Mouse (Mus musculus): ENCODE measurements around the gene Gatd1. TPM values are rescaled to one million over a fixed set of nuclear protein-coding genes. Genes with fewer than 3 reads are reported as not detected.

Gene Gatd1
- total and polyA plus RNA-seq, 3 experiments, result 15.4 to 23.9 (median 22.6) TPM

DNA sequence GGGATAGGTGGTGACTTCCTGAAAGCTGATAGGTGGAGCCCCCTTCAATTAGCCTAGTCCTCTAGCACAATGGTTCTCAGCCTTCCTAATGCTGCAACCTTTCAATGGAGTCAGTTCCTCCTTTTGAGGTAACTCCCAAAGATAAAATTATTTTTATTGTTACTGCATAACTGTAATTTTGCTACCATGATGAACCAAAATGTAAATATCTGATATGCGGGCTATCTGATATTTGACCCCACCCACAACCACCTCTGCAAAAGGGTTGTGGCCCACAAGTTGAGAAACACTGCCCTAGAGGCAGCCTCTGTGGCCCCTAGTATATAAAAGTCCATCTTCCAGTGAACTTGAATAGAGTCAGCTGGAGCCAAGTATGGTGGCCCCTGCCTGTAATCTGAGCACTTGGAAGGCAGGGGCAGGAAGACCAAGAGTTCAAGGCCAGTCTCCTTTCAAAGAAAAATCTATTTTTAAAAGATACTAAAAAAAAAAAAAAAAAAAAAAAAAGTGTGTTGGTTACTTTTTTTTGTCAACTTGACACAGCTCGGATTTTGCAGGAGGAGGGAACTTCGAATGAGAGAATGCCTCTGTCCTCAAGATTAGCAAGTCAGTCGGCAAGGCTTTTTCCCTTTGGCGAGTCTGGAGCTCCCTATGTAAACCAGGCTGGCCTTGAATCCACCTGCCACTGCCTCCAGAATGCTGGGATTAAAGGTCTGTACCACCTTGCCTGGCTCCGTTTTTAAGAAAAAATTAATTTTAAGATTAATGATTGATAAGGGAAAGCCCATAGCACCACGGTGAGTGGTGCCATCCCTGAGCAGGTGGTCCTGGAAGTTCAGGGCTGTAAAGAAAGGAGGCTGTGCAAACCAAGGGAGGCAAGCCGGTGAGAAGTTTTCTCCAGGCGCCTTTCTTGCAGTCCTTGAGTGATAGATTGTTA is 23.3 kb downstream of the Gatd1 start:
- no peak for DNase-seq (ENCODE audit: low spot score)
- Histone ChIP-seq H3K36me3 (replicated peaks) (peaks cover 11% of the 10 kb centered on the region), H3K4me3 (ENCODE audit: low read depth, low read length) (peak overlapping the region; percentile 79; the same call in 1 of the 2 replicates), H3K9me3 (replicated peaks) (no peaks in the 10 kb centered on the region), H3K27me3 (ENCODE audit: insufficient read depth, low read length) (no peaks in the 10 kb centered on the region), H3K4me1 (ENCODE audit: insufficient read depth, low read depth, low read length) (peaks cover 85% of the 10 kb centered on the region)
- no peak for TF ChIP-seq GATA2 (IDR thresholded peaks at IDR 0.05; ENCODE audit: borderline replicate concordance, low read depth, low read length)
- no peak for ATAC-seq (ENCODE audit: extremely low read depth, insufficient number of reproducible peaks, low FRiP score, poor library complexity, severe bottlenecking)

DNA sequence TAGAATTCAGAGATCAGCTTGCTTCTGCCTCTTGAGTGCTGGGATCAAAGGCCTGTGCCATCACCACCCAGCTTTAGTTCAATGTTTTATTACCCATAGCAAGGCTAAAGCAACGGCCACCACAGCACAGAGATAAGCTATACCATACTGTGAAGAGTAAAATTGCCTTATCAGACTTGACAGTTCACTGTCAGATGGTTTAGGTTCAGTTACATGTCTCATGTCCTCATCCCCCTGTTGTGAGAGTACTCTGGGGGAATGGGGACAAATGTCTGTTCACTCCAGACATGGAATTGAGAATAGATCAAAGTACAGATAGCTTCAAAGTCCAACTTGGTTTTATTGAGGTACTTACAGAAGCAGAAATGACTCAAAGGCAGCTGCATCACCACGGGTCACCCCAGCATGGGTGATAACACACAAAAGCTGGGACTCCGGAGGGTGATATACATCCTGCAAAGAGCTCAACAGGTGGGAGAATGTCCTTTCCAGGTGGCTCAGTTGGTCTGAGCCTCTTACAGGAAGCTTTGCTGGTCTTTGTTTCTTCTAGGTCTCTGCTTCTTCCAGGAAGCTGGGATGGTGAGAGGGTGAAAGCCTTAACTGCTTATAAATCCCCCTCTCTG is 25.3 kb downstream of the Gatd1 start:
- peaks cover 2% of the 10 kb centered on the region for H3K36me3 ChIP-seq (replicated peaks)
- H3K4me3 ChIP-seq (ENCODE audit: low read depth, low read length), result no peak overlapping the region; the same call in 1 of the 2 replicates
- peaks cover 82% of the 10 kb centered on the region for H3K4me1 ChIP-seq (ENCODE audit: insufficient read depth, low read depth, low read length)
- no peaks in the 10 kb centered on the region for H3K9me3 ChIP-seq (replicated peaks)
- DNase-seq (ENCODE audit: low spot score), result no peak
- TF ChIP-seq TAL1 (conservative IDR thresholded peaks at IDR 0.05; ENCODE audit: low read depth, low read length) (peak; percentile 69), POLR2AphosphoS5 (IDR thresholded peaks at IDR 0.05; ENCODE audit: insufficient replicate concordance, low read depth, low read length) (no peak), GATA2 (IDR thresholded peaks at IDR 0.05; ENCODE audit: borderline replicate concordance, low read depth, low read length) (no peak), GATA1 (IDR thresholded peaks at IDR 0.05; ENCODE audit: borderline replicate concordance, low read length) (no peak), CTCF (IDR thresholded peaks at IDR 0.05; ENCODE audit: low read depth, low read length) (no peak)
- no peaks in the 10 kb centered on the region for H3K27me3 ChIP-seq (ENCODE audit: insufficient read depth, low read length)
- ATAC-seq (ENCODE audit: extremely low read depth, insufficient number of reproducible peaks, low FRiP score, poor library complexity, severe bottlenecking), result peak; percentile 69

DNA sequence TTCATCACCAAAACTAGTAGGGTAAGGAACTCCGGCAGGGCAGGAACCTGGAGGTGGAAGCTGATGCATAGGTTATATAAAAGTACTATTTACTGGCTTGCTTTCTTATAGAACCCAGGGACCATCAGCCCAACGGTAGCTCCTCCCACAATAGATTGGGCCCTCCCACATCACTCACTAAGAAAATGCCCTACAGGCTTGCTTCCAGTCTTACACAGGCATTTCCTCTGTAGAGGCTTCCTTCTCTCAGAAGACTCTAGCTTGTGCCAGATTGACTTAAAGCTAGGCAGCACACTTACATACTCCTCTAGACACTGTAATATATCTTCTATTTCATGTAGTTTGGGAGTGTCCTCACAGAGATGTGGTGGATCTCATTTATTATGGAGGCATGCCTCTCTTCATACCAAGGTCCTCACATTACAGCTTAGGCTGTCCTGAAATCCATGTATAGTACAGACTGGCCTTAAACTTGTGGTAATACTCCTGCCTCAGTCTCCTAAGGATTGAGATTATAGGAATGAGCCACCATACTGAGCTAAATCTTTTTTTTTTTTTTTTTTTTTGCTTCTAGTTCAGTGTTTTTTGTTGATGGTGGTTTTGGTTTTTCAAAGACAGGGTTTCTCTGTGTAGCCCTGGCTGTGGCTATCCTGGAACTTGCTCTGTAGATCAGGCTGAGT is 26.0 kb downstream of the Gatd1 start:
- no peaks in the 10 kb centered on the region for H3K36me3 ChIP-seq (replicated peaks)
- H3K27me3 ChIP-seq (ENCODE audit: insufficient read depth, low read length), result no peaks in the 10 kb centered on the region
- no peak overlapping the region; the same call in 1 of the 2 replicates for H3K4me3 ChIP-seq (ENCODE audit: low read depth, low read length)
- H3K4me1 ChIP-seq (ENCODE audit: insufficient read depth, low read depth, low read length), result peaks cover 83% of the 10 kb centered on the region
- DNase-seq (ENCODE audit: low spot score), result no peak
- H3K9me3 ChIP-seq (replicated peaks), result no peaks in the 10 kb centered on the region
- TF ChIP-seq CTCF (IDR thresholded peaks at IDR 0.05; ENCODE audit: low read depth, low read length) (no peak), TAL1 (conservative IDR thresholded peaks at IDR 0.05; ENCODE audit: low read depth, low read length) (no peak), GATA2 (IDR thresholded peaks at IDR 0.05; ENCODE audit: borderline replicate concordance, low read depth, low read length) (no peak), GATA1 (IDR thresholded peaks at IDR 0.05; ENCODE audit: borderline replicate concordance, low read length) (no peak), POLR2AphosphoS5 (IDR thresholded peaks at IDR 0.05; ENCODE audit: insufficient replicate concordance, low read depth, low read length) (no peak)
- ATAC-seq (ENCODE audit: extremely low read depth, insufficient number of reproducible peaks, low FRiP score, poor library complexity, severe bottlenecking), result no peak

DNA sequence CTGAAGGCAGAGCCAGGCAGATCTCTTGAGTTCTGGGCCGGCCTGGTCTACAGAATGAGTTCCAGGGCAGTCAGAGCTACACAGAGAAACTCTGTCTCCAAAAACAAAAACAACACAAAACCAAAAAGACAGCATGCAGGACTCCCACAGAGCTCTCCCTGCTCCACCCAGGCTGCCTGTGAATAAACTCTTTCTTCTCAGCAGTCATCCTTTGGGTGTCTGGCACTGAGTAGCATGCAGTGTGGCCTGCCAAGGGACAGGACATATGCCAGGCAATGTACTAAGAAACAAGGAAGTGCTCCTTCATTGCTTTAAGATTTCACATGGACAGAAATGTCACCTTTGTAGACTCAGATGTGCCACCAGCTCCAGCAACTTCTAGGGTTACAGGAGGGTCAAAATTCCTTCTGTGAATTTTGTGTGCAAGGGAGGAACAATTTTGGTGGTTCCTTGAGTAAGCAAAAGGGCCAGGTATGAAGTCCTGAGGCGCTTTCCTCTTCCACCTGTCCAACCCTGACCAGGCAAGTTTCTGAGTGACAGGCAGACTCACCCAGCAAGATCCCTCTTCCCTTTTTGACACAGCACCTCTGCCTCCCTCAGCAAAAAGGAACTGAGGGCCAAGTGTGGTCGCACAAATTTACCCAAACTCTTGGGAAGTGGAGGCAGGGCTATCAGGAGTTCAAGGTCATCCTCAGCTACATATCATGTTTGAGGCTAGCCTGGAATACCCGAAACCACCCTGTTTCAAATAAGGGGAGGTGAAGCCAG is 32.7 kb downstream of the Gatd1 start:
- DNase-seq (ENCODE audit: low spot score), result no peak
- no peak overlapping the region for H3K4me3 ChIP-seq (ENCODE audit: low read depth, low read length)
- TF ChIP-seq CTCF (IDR thresholded peaks at IDR 0.05; ENCODE audit: low read depth, low read length) (no peak), GATA2 (IDR thresholded peaks at IDR 0.05; ENCODE audit: borderline replicate concordance, low read depth, low read length) (no peak), POLR2AphosphoS5 (IDR thresholded peaks at IDR 0.05; ENCODE audit: insufficient replicate concordance, low read depth, low read length) (no peak), TAL1 (conservative IDR thresholded peaks at IDR 0.05; ENCODE audit: low read depth, low read length) (no peak), GATA1 (IDR thresholded peaks at IDR 0.05; ENCODE audit: borderline replicate concordance, low read length) (no peak)
- no peak for ATAC-seq (ENCODE audit: extremely low read depth, insufficient number of reproducible peaks, low FRiP score, poor library complexity, severe bottlenecking)
- no peaks in the 10 kb centered on the region for H3K27me3 ChIP-seq (ENCODE audit: insufficient read depth, low read length)
- no peaks in the 10 kb centered on the region for H3K36me3 ChIP-seq (replicated peaks)
- peaks cover 60% of the 10 kb centered on the region for H3K4me1 ChIP-seq (ENCODE audit: insufficient read depth, low read depth, low read length)
- no peaks in the 10 kb centered on the region for H3K9me3 ChIP-seq (replicated peaks)

GRCm38 (mm10) chr7:141379584-141379983 is 34.4 kb downstream of the Gatd1 start:
- Histone ChIP-seq H3K9me3 (replicated peaks) (no peaks in the 10 kb centered on the region), H3K4me1 (ENCODE audit: insufficient read depth, low read depth, low read length) (peaks cover 47% of the 10 kb centered on the region), H3K27me3 (ENCODE audit: insufficient read depth, low read length) (no peaks in the 10 kb centered on the region), H3K4me3 (ENCODE audit: low read depth, low read length) (no peak overlapping the region), H3K36me3 (replicated peaks) (no peaks in the 10 kb centered on the region)
- no peak for TF ChIP-seq TAL1 (conservative IDR thresholded peaks at IDR 0.05; ENCODE audit: low read depth, low read length)
- TF ChIP-seq GATA2 (IDR thresholded peaks at IDR 0.05; ENCODE audit: borderline replicate concordance, low read depth, low read length), result no peak
- no peak for TF ChIP-seq POLR2AphosphoS5 (IDR thresholded peaks at IDR 0.05; ENCODE audit: insufficient replicate concordance, low read depth, low read length)
- TF ChIP-seq GATA1 (IDR thresholded peaks at IDR 0.05; ENCODE audit: borderline replicate concordance, low read length), result no peak
- no peak for TF ChIP-seq CTCF (IDR thresholded peaks at IDR 0.05; ENCODE audit: low read depth, low read length)
- ATAC-seq (ENCODE audit: extremely low read depth, insufficient number of reproducible peaks, low FRiP score, poor library complexity, severe bottlenecking) (peak; percentile 63), DNase-seq (ENCODE audit: low spot score) (no peak)
